Mouse (Mus musculus): ENCODE measurements around the gene Zfp119b.

Zfp119b gene

GRCm38 (mm10) chr17:55892406-55892955, 56.8 kb downstream of the Zfp119b start:
- DNase-seq (ENCODE audit: low read depth, low spot score): peak; percentile 42
